Comparison of ENCODE assay signal across 9 mouse cellular contexts in genomic region chr17:88641012-88641411, GRCm38 (mm10). TPM values are rescaled to one million over a fixed set of nuclear protein-coding genes. Genes with fewer than 3 reads are reported as not detected.
A peak's percentile ranks its signal among the peaks of the same experiment; 100 is the strongest.
DNase-seq lines count a peak whose midpoint lies in the region; ATAC-seq lines count a peak whose summit lies in the region.
"Had no signal": no experiment of that assay in that cellular context is flagged by ENCODE, and none has a peak within 500 bp of the region (broad histone marks: within the 10 kb centered on the region; RNA-seq: fewer than 3 reads in every experiment).

No protein-coding gene starts in this region.

- no peak overlapping the region for H3K27ac ChIP-seq in limb, embryonic 11.5 days (replicated peaks; ENCODE audit: low read depth, low read length)
- H3K27ac ChIP-seq: embryonic facial prominence, embryonic 13.5 days had no signal

- H3K4me2 ChIP-seq in limb, embryonic 11.5 days (ENCODE audit: low read depth, severe bottlenecking) = no peak overlapping the region
- H3K4me2 ChIP-seq: embryonic facial prominence, embryonic 13.5 days had no signal

- H3K9me3 ChIP-seq in limb, embryonic 11.5 days (ENCODE audit: control insufficient read depth, low read length) = no peaks in the 10 kb centered on the region
- H3K9me3 ChIP-seq: embryonic facial prominence, embryonic 13.5 days had no signal

- peak; percentile 44 to 50 for DNase-seq in urinary bladder, adult 18-20 months (ENCODE audit: low spot score in 2 of 2)
- no peak for DNase-seq in urinary bladder, adult 2 months (ENCODE audit: low spot score)
- DNase-seq in cerebellum, adult 9-11 months = peak; percentile 39
- peak; percentile 67 to 81 for DNase-seq in frontal cortex, postnatal 36 days (ENCODE audit: low spot score in 2 of 2)
- peak; percentile 43 to 78 for DNase-seq in kidney, adult 8-10 months
- peak; percentile 85 for DNase-seq in limb, embryonic 11.5 days (ENCODE audit: low spot score)
- peak; percentile 27 for DNase-seq in ovary, adult 18-20 months (ENCODE audit: low spot score)
- peak; percentile 80 for DNase-seq in thymus, postnatal 14 days

- no peak overlapping the region for H3K4me3 ChIP-seq in limb, embryonic 11.5 days (ENCODE audit: low read depth, low read length)
- H3K4me3 ChIP-seq: embryonic facial prominence, embryonic 13.5 days had no signal

- H3K9ac ChIP-seq in limb, embryonic 11.5 days (ENCODE audit: low read length) = no peak overlapping the region

- no peaks in the 10 kb centered on the region for H3K27me3 ChIP-seq in limb, embryonic 11.5 days (ENCODE audit: control insufficient read depth, insufficient read depth, low read length)
- H3K27me3 ChIP-seq: embryonic facial prominence, embryonic 13.5 days had no signal

- no peak for ATAC-seq in limb, embryonic 11.5 days (ENCODE audit: insufficient number of reproducible peaks, low FRiP score, low TSS enrichment, low read depth)

- no peaks in the 10 kb centered on the region for H3K4me1 ChIP-seq in limb, embryonic 11.5 days (ENCODE audit: control insufficient read depth, insufficient read depth, low read length)

- peaks cover 3% of the 10 kb centered on the region for H3K36me3 ChIP-seq in limb, embryonic 11.5 days (ENCODE audit: control insufficient read depth, insufficient read depth, low read length)

- WGBS in limb, embryonic 11.5 days = 31% methylated on average over 6 of the region's 6 CpGs

RNA-seq across cellular contexts. Expression of gene Gtf2a1l, which starts 27.4 kb away (rescaled TPM):
- not detected in 2 replicates for polyA plus RNA-seq in urinary bladder, adult 2 months (2012; rRNA removed)
- polyA plus RNA-seq in limb, embryonic 11.5 days (2014; fragmentation: Nextera tagmentation; extraction: Ambion mirVana) = 0.12 TPM in 1 of 2 replicates, not detected in the other

RNA-seq across cellular contexts. Expression of gene Ston1, which starts 43.5 kb away (rescaled TPM):
- polyA plus RNA-seq in urinary bladder, adult 2 months (2012; rRNA removed) = 28.6 and 38.4 TPM in 2 replicates
- polyA plus RNA-seq in limb, embryonic 11.5 days (2014; fragmentation: Nextera tagmentation; extraction: Ambion mirVana) = 5.2 and 6.9 TPM in 2 replicates
